Mouse (Mus musculus) heart, embryonic 16.5 days (tissue): Measurements from ENCODE around the gene Jmjd8. TPM values are rescaled to one million over a fixed set of nuclear protein-coding genes. Genes with fewer than 3 reads are reported as not detected.
A peak's percentile ranks its signal among the peaks of the same experiment; 100 is the strongest.
"Not testable (repeated sequence)": the region's sequence is repeated elsewhere in the genome, so short reads cannot be mapped to it uniquely, and the experiment has no call there.

ENCODE experiments used
- ATAC-seq: fragments of 200-750 bp; cut with Nextera tagmentation; replicated peaks from 2 replicates; pipeline ENCODE4 v1.8.0; 2017; ENCODE audit warnings: moderate number of reproducible peaks; ENCODE audit not compliant: insufficient read depth, low FRiP score; ENCODE audit errors: extremely low read depth
- H3K27ac ChIP-seq: fragments of 300-500 bp; sonication (generic); 2 replicates; pipeline ENCODE4 v1.5.1; 2014; ENCODE audit warnings: mild to moderate bottlenecking, low read length, control low read depth, moderate library complexity
- H3K27me3 ChIP-seq: fragments of 300-500 bp; sonication (generic); 2 replicates; pipeline ENCODE4 v1.6.1; 2014; ENCODE audit warnings: low read length, mixed read lengths; ENCODE audit not compliant: control insufficient read depth, insufficient read depth
- H3K36me3 ChIP-seq: fragments of 300-500 bp; sonication (generic); 2 replicates; pipeline ENCODE4 v1.6.1; 2014; ENCODE audit not compliant: control insufficient read depth, insufficient read depth
- H3K4me1 ChIP-seq: fragments of 300-500 bp; sonication (generic); 2 replicates; pipeline ENCODE4 v1.6.1; 2014; ENCODE audit warnings: low read length, mixed read lengths; ENCODE audit not compliant: control insufficient read depth, insufficient read depth
- H3K4me2 ChIP-seq: fragments of 300-500 bp; sonication (generic); 2 replicates; pipeline ENCODE4 v1.6.1; 2014; ENCODE audit warnings: low read depth, mild to moderate bottlenecking, control low read depth, low read length
- H3K4me3 ChIP-seq: fragments of 300-500 bp; sonication (generic); 2 replicates; pipeline ENCODE4 v1.5.1; 2014; ENCODE audit warnings: mild to moderate bottlenecking, control low read depth, low read length
- H3K9ac ChIP-seq: fragments of 300-500 bp; sonication (generic); 2 replicates; pipeline ENCODE4 v1.6.1; 2014; ENCODE audit warnings: low read length, control low read depth
- H3K9me3 ChIP-seq: fragments of 300-500 bp; sonication (generic); replicated peaks from 2 replicates; pipeline ENCODE4 v1.6.1; 2016; ENCODE audit warnings: low read length; ENCODE audit not compliant: control insufficient read depth
- WGBS: fragments of 180-500 bp; shearing (Covaris S2); extraction: QIAGEN DNeasy Blood & Tissue Kit; methylation state at CpG from one replicate; pipeline ENCODE4 v1.1.7; 2014; 5-methylcytosine and 5-hydroxymethylcytosine counted together
- polyA plus RNA-seq: library from polyadenylated mRNA; unstranded; fragments of >200 nt; fragmentation: Nextera tagmentation; extraction: Ambion mirVana; gene quantifications from 2 replicates; pipeline ENCODE4 v1.2.1, GENCODE M21; 2015

Gene Jmjd8
- polyA plus RNA-seq, 1 experiment from 2014 or later: 35.0 TPM

DNA sequence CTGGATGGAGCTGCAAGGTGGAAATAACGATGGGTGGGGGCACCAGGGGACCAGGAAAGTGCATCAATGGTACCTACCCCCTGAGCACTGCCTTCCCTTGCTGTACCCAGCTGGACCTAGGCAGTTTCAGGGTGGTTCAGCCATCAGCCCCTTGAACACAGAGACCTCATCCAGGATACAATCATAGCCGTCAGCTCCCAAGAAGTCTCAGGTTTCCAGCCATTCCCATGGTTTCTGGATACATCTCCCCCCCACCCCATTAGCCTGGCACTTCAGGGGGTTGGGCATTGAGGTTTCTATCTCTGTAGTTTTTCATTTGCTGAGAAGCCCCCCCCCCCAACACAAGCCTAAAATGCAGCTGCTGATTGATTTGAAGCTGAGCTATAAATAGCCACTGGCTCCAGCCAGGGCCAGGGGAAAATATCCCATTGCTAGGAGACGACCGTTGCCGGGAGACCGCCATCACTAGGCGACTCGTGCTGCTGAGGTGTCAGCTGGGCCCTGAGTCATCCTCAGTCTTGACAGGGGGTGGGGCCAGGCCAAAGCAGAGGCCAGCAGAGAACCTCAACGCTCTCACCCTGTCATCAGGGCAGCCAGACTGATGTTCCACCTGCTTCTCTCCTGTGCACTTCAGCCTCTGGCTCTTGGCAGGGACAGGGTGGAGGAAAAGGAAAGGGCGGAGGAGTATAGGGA lies 25.7 kb upstream of the Jmjd8 start:
- Histone ChIP-seq H3K4me2 (no peak overlapping the region), H3K4me1 (peaks cover 9% of the 10 kb centered on the region), H3K36me3 (no peaks in the 10 kb centered on the region), H3K27me3 (peaks cover 8% of the 10 kb centered on the region), H3K9ac (no peak overlapping the region; the same call in 1 of the 2 replicates), H3K9me3 (no peaks in the 10 kb centered on the region), H3K27ac (no peak overlapping the region), H3K4me3 (no peak overlapping the region)
- peak; percentile 80 for ATAC-seq
- 6% methylated on average over 10 of the region's 10 CpGs for WGBS

DNA sequence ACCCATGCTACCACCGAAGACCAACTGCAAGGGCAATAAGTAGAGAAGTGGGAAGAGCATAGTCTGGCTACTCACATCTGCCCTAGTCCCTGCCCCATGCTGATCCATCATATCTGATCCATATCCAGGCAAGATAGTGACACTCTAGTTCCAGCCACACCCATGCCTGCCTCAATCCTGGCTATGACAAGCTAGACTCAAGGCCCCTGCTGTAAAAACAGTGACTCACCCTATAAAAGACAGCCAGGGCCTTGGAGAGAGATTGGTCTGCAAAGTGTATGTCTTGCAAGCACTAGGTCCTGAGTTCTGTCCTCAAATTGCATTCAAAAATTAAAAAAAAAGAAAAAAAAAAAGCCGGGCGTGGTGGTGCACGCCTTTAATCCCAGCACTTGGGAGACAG lies 22.2 kb upstream of the Jmjd8 start:
- 86% methylated on average over 4 of the region's 4 CpGs for WGBS
- Histone ChIP-seq H3K9ac (no peak overlapping the region), H3K4me3 (no peak overlapping the region), H3K27ac (no peak overlapping the region), H3K4me2 (no peak overlapping the region), H3K27me3 (peaks cover 39% of the 10 kb centered on the region), H3K4me1 (peaks cover 19% of the 10 kb centered on the region), H3K36me3 (no peaks in the 10 kb centered on the region), H3K9me3 (no peaks in the 10 kb centered on the region)
- no peak for ATAC-seq

DNA sequence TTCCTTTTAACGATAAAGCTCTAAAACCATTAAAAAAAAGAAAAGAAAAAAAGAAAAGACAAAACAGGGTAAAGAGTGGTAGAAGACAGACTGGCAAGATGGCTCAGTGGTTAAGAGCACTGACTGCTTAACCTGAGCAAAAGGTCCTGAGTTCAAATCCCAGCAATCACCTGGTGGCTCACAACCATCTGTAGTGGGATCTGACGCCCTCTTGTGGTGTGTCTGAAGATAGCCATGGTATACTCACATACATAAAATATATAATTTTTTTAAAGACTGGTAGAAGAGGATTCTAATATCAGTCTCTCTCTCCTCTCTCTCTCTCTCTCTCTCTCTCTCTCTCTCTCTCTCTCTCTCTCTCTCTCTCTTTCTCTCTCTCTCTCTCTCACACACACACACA lies 21.2 kb upstream of the Jmjd8 start:
- 41% methylated on average over 2 of the region's 2 CpGs for WGBS
- H3K36me3 ChIP-seq, H3K9ac ChIP-seq, H3K4me2 ChIP-seq, H3K4me3 ChIP-seq, ATAC-seq, H3K9me3 ChIP-seq, H3K27ac ChIP-seq: not testable (repeated sequence)
- Histone ChIP-seq H3K27me3 (peaks cover 48% of the 10 kb centered on the region), H3K4me1 (peaks cover 19% of the 10 kb centered on the region)

DNA sequence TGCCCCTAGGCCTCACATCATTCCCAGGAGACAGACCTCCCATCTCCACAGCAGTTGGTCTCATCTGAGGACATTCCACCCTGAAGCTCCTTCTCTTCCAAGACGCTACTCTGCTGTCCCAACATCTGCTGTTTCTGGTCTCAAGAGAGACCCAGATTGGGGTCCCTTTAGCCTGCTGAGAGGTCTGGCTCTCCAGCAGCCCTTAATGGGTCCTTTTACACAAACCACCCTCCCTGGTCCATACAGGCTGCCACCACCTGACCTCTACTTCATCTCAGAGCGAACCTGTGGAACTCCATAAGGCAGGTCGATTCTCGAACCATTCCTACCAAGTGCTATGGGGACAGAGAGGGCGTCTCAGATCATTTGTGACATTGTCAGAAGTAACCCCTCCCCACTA lies 20.6 kb upstream of the Jmjd8 start:
- no peak overlapping the region; the same call in 1 of the 2 replicates for H3K4me2 ChIP-seq
- no peak overlapping the region for H3K27ac ChIP-seq
- no peak overlapping the region for H3K9ac ChIP-seq
- ATAC-seq: no peak
- no peaks in the 10 kb centered on the region for H3K36me3 ChIP-seq
- H3K9me3 ChIP-seq: no peaks in the 10 kb centered on the region
- peaks cover 54% of the 10 kb centered on the region for H3K27me3 ChIP-seq
- H3K4me1 ChIP-seq: peaks cover 14% of the 10 kb centered on the region
- 27% methylated on average over 5 of the region's 5 CpGs for WGBS
- peak overlapping the region; percentile 70; the same call in 1 of the 2 replicates for H3K4me3 ChIP-seq

DNA sequence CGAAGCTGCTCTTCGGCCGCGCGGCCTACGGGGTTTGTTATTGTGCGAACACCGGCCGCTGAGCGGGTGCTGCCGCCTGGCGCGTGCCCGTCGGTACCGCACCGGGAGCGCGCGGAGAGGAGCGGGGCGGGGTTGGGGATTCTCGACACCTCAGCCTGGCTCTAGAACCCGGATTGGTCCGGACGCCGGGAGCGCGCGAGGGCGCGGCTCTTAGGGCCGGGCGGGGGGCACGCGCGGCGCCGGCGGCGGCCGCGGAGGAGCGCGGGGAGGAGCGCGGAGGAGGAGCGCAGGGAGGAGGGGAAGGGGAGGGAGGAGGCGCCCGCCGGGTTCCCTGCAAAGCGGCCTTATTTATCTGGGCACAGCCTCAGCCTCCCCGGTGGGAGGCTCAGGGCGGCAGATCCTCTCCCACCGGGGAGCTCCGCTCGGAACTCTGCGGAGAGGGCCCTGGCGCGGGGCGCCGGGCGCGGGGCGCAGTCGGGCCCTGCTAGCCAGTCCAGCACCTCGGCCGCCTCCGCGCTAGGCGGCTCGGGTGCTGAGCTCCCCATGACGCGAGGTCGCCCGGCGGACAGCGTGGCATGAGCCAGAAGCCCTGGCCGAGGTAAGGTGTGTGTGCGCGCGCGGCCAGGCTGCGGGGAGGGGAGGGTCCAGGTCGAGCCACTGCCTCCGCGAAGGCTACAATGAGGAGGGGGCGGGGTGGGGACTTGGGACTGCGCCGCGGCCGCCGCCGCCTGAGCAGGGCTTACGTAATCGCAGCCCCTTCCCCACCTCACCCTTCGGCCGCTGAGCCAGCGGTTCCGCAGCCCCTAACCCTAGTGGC lies 19.7 kb upstream of the Jmjd8 start, which contains the start of gene Fbxl16:
Gene Fbxl16 (plus strand): TSS at position 297 of the 817 bp plus-strand sequence.
- no peaks in the 10 kb centered on the region for H3K9me3 ChIP-seq
- ATAC-seq: peak; percentile 63
- H3K9ac ChIP-seq: peak within 1 kb of the TSS; percentile 67
- H3K27ac ChIP-seq: no peak within 1 kb of the TSS
- no peaks in the 10 kb centered on the region for H3K36me3 ChIP-seq
- H3K4me1 ChIP-seq: peaks cover 12% of the 10 kb centered on the region
- H3K4me3 ChIP-seq: peak within 1 kb of the TSS; percentile 70
- H3K27me3 ChIP-seq: peaks cover 55% of the 10 kb centered on the region
- WGBS: under 1% methylated on average over 78 of the region's 100 CpGs
- peak within 1 kb of the TSS; percentile 98 for H3K4me2 ChIP-seq

DNA sequence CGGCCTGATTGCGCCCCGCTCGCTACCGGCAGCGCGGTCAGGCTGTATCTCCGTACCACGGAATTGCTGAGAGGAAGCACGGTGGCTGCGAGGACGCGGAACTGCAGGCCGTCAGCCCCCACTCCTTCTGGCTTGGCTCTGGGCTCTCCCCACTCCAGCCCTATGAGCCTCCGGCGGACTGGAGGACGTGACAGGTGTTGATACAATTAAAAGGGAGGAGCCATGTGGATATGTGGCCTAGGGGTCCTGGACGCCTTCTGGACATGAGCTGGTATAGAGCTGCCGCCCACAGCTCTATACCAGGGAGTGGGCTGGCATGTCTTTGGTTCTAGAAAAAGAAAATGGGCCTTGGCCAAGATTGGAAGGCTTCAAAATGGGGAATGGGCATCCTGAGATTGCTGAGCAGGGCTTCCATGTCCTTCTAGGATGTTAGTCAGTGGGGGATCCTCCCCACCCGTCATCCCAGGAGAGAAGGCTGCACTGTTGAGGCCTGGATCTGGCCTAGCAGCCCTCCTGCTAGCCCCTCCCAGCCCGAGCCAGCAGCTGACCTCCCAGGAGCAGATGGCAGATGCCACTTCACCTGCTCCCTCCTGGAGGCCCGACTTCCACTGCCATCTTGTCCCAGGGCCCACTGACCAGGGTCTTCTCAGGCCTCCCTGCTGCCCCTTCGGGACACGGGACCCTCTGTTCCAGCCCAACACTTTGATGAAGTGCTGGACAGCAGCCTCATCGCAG lies 18.9 kb upstream of the Jmjd8 start:
- 7% methylated on average over 24 of the region's 25 CpGs for WGBS

DNA sequence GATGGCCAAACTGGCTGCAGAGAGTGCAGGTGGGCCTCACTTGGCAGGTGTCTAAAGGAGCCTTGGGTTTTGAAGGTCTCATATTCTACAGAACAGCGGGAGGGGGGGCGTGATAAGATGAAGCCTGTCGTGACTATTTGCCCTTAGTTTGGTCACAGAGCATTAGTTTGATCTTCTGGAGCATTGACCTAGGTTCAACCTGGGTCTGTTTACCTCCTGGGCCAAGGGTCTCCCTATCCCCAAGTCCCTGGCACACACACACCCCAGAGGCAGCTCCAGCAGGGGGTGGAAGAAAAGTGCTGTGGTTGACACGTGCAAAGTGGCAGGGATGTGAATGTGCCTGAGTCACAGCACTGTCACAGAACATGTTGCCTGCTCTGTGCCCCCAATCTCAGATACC lies 17.8 kb upstream of the Jmjd8 start:
- H3K9ac ChIP-seq: no peak overlapping the region
- H3K27ac ChIP-seq: no peak overlapping the region
- H3K36me3 ChIP-seq: no peaks in the 10 kb centered on the region
- no peak for ATAC-seq
- WGBS: 62% methylated on average over 4 of the region's 4 CpGs
- H3K27me3 ChIP-seq: peaks cover 55% of the 10 kb centered on the region
- H3K9me3 ChIP-seq: no peaks in the 10 kb centered on the region
- no peak overlapping the region for H3K4me2 ChIP-seq
- H3K4me1 ChIP-seq: peaks cover 12% of the 10 kb centered on the region
- no peak overlapping the region for H3K4me3 ChIP-seq

More for the DNA sequence above, 18.9 kb upstream of the Jmjd8 start:
- Histone ChIP-seq H3K27ac (no peak overlapping the region), H3K9ac (peak overlapping the region; percentile 67), H3K4me2 (peak overlapping the region; percentile 98), H3K27me3 (peaks cover 55% of the 10 kb centered on the region), H3K4me3 (peak overlapping the region; percentile 70), H3K36me3 (no peaks in the 10 kb centered on the region), H3K4me1 (peaks cover 12% of the 10 kb centered on the region), H3K9me3 (no peaks in the 10 kb centered on the region)
- ATAC-seq: no peak

DNA sequence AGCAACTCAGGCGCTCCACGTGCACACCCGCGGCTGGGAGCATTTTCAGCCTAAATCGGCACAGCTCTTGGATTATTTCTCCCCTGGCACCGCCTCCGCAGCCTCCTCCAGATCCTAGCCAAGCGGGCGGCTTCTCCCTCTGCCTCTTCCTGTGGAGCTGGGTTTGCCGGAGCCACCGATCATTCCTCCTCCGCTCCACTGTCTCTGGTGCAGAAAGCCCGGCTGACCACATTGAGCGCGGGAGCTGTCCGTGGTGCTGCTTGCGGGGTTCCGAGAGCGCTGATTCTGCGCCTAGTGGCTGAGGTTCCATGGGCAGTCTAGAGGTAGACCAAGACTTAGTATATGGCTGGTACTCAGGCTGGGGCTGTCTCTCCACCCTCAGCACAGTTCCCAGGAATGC lies 15.2 kb upstream of the Jmjd8 start:
- H3K4me1 ChIP-seq: peaks cover 11% of the 10 kb centered on the region
- no peak overlapping the region for H3K27ac ChIP-seq
- no peaks in the 10 kb centered on the region for H3K36me3 ChIP-seq
- no peak overlapping the region for H3K4me3 ChIP-seq
- H3K9me3 ChIP-seq: no peaks in the 10 kb centered on the region
- H3K27me3 ChIP-seq: peaks cover 57% of the 10 kb centered on the region
- 0 out of 2 replicates have a peak, but pooled peaks have one; percentile 8 for ATAC-seq
- 1% methylated on average over 20 of the region's 20 CpGs for WGBS
- no peak overlapping the region for H3K9ac ChIP-seq
- no peak overlapping the region for H3K4me2 ChIP-seq
